Mouse (Mus musculus) cerebellum, adult 9-10 months (tissue): ENCODE measurements around the gene Akirin2.
A peak's percentile ranks its signal among the peaks of the same experiment; 100 is the strongest.

Experiments
- DNase-seq: peaks from one replicate; pipeline ENCODE4 v3.0.0; 2022

Akirin2 gene

DNA sequence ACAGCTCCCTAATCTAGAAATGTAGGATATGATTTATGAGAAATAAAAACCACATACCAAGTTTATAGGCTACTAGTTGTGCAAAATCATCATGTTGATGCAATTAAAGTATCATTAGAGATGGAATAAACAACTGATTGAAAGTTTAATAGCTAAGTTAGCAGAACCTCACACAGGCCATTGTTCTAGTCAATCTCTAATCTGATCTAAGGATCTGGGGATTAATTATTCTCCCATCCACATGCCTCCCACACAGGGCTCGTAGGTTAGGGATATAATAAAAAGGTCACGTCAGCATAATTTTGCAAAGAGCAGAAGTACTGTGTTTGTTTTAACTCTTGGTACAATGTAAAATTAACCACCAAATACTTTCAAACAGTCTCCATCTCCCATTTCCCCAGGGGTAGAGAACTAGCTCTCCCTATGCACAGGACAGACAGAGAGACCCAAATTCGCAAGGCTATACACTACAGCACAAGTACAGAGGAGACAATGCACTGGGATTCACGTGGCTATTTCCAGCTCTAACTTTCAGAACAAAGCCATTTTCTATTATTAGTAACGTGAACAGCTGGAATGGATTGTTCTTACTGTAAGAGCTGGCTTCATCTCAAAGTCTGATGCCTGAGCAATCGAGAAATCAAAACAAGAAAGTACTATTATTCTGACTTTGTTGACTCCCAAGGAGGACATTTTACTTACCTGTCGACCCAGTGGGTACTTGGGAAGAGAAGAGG is 34.3 kb downstream of the Akirin2 start:
- DNase-seq = no peak

- DNase-seq = no peak
Observed at GRCm38 (mm10) chr4:34603123-34603522, 52.4 kb downstream of the Akirin2 start.

DNA sequence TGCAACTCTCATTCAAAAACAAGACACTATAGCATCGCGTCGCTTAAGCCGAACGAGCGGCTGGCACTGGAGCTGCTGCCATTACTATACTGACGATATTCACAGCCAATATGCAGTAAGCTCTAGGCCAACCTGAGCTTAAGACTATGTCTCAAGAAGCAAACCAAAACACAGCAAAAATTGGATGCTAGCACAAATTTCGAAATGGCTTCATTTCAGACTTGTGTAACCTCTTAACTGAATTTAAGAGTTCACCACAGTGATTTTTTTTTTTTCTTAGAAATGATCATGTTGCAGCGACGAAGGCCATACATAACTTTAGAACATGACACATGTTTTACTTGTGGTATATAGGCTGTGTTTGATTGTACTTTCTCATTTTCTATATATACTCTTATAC is 55.9 kb downstream of the Akirin2 start:
- DNase-seq = no peak

DNA sequence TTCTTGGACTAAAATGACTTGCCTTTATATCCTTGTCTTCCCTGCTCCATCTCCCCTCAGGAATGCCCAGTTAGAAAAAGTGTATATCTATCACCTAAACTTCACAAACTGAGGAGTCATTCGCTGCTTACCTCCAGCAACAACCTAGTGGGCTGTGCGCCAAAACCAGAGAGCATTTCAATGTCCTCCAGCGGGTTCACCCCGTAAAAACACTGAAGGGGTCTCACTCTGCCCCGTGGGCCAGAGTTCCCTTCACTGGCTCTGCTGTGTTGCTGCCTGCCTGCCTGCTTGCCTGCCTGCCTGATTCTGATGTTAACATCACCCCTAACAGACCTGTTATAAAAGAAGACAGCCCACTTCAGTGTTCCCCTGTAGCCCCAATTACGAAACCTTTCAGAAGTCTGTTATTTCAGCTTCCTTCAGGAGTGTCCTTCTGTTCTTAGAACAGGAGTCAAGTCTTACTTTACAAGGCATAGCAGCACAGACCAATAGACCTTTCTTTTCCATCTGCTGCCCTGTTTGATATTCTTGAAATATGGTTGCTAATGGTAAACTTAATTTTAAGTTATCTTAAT is 62.9 kb downstream of the Akirin2 start:
- peak; percentile 33 for DNase-seq

DNA sequence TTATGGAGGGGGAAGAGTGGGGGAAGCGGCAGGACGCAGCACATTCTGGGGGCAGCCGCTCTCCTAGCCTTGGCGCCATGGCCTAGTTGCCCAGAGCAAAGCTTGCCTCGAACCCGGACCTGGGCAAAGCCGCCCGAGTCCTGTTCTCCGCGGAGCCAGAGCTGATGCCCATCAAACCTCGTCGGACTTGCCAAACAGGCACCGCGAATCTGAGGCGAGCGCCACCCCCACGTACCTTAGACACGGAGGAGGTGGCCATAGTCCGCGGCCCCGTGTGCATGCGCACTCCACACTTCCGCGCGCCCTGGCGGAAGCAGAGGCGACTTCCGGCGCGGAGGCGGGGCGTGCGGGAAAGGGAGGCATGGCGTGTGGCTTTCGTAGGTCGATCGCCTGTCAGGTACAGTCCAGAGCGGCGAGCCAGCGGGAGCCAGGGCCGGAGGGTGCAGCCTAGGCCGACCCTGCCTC is 63.9 kb downstream of the Akirin2 start, which contains the start of the genes Orc3 and Rars2:
Gene Orc3, minus strand, starts transcription at position 315 of the 465 bp plus-strand sequence.
Gene Rars2, plus strand, starts transcription at position 328 of the 465 bp plus-strand sequence.
- DNase-seq = peak; percentile 91

GRCm38 (mm10) chr4:34615303-34615702 is 64.6 kb downstream of the Akirin2 start:
- no peak for DNase-seq

DNA sequence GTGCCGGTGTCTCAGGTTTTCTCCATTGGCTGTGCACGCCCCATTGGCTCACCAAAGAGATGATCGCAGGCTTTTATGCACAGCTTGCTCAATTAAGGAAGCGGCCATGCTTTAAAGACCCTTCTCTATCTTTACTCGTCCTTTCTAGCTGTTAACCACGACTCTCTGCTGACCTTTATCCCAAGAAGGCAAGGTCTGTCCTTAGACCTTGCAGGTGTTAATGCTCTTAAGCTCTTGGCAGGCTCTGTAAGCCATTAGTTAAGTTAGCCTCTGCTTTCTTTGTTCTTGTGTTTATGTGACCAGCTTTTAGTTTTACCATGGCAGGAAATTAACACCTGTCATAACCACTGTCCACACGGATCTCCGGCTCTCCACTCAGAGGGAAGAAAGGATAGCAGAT is 65.4 kb downstream of the Akirin2 start:
- no peak for DNase-seq
